Mouse (Mus musculus): ENCODE data around the gene Rangap1.

GRCm38 (mm10) chr15:81765651-81766050 lies 20.3 kb upstream of the Rangap1 start:
- no peak for TF ChIP-seq GABPA (IDR thresholded peaks at IDR 0.05; ENCODE audit: insufficient replicate concordance, low read depth, low read length)
- TF ChIP-seq CTCF (conservative IDR thresholded peaks at IDR 0.05 in 1 of 2, IDR thresholded peaks at IDR 0.05 in 1 of 2; ENCODE audit: low read depth in 2 of 2, low read length in 2 of 2), result no peak
- TF ChIP-seq POLR2A (IDR thresholded peaks at IDR 0.05; ENCODE audit: low read depth, low read length), result no peak
- no peak for TF ChIP-seq CHD2 (IDR thresholded peaks at IDR 0.05; ENCODE audit: low read length)
- TF ChIP-seq ZC3H11A (IDR thresholded peaks at IDR 0.05; ENCODE audit: low read depth, low read length), result no peak
- no peak for TF ChIP-seq POLR2AphosphoS2 (IDR thresholded peaks at IDR 0.05; ENCODE audit: low read depth, low read length)
- TF ChIP-seq CHD1 (IDR thresholded peaks at IDR 0.05; ENCODE audit: low read depth, low read length), result no peak
- no peak for TF ChIP-seq ZNF384 (IDR thresholded peaks at IDR 0.05; ENCODE audit: low read depth, low read length)
- no peak for TF ChIP-seq BHLHE40 (IDR thresholded peaks at IDR 0.05; ENCODE audit: low read depth, low read length)
